Mouse (Mus musculus) olfactory bulb, adult 2 months (tissue): ENCODE measurements at regions not wholly inside any gene's neighbourhood (a gene's known extent, or its start where the extent isn't known, plus 50 kb on each side); places are given as distances from the start of the nearest gene placed in this dataset.

Experiments used
- H3K27ac ChIP-seq: fragments of 200-500 bp; 2 replicates; pipeline ENCODE4 v1.5.1; 2012; ENCODE audit warnings: low read depth, low read length; ENCODE audit not compliant: insufficient read depth
- H3K4me1 ChIP-seq: fragments of 200-500 bp; 2 replicates; pipeline ENCODE4 v1.6.1; 2012; ENCODE audit warnings: low read length; ENCODE audit not compliant: control insufficient read depth, insufficient read depth
- H3K4me3 ChIP-seq: fragments of 200-500 bp; 2 replicates; pipeline ENCODE4 v1.5.1; 2012; ENCODE audit warnings: mild to moderate bottlenecking, low read depth, low read length, moderate library complexity; ENCODE audit not compliant: insufficient read depth
- CTCF ChIP-seq: fragments of 200-500 bp; IDR thresholded peaks from 2 replicates; pipeline ENCODE4 v1.5.1; 2012; ENCODE audit warnings: low read depth, mild to moderate bottlenecking, low read length, moderate library complexity; ENCODE audit not compliant: insufficient read depth
- POLR2A ChIP-seq: fragments of 200-500 bp; IDR thresholded peaks from 2 replicates; pipeline ENCODE4 v1.6.1; 2012; ENCODE audit warnings: mild to moderate bottlenecking, low read depth, low read length, moderate library complexity; ENCODE audit not compliant: insufficient read depth
- WGBS: fragments of 180-500 bp; shearing (Covaris S2); methylation state at CpG from one replicate; pipeline ENCODE4 v1.1.7; 2018; 5-methylcytosine and 5-hydroxymethylcytosine counted together

- 63% methylated on average over 5 of the region's 5 CpGs for WGBS
- TF ChIP-seq POLR2A = no peak
- no peak for TF ChIP-seq CTCF
- Histone ChIP-seq H3K27ac (no peak overlapping the region), H3K4me3 (no peak overlapping the region), H3K4me1 (peaks cover 3% of the 10 kb centered on the region; the same call in 1 of the 2 replicates)
These were observed 68.1 kb upstream of the Zdhhc25 start for GRCm38 (mm10) chr15:88532008-88532407.

- H3K27ac ChIP-seq = no peak overlapping the region
- 61% methylated on average over 7 of the region's 7 CpGs for WGBS
- peaks cover 3% of the 10 kb centered on the region; the same call in 1 of the 2 replicates for H3K4me1 ChIP-seq
- H3K4me3 ChIP-seq = no peak overlapping the region
- TF ChIP-seq CTCF = no peak
- TF ChIP-seq POLR2A = no peak
These were observed 66.7 kb upstream of the Zdhhc25 start for GRCm38 (mm10) chr15:88533354-88533753.

GRCm38 (mm10) chr15:88535516-88535915, 64.6 kb upstream of the Zdhhc25 start:
- WGBS = 71% methylated on average over 2 of the region's 2 CpGs
- TF ChIP-seq POLR2A (no peak), CTCF (no peak)
- H3K27ac ChIP-seq = no peak overlapping the region
- H3K4me1 ChIP-seq = peaks cover 3% of the 10 kb centered on the region; the same call in 1 of the 2 replicates
- H3K4me3 ChIP-seq = no peak overlapping the region

GRCm38 (mm10) chr15:88537190-88537589, 62.9 kb upstream of the Zdhhc25 start:
- H3K4me1 ChIP-seq = peaks cover 3% of the 10 kb centered on the region; the same call in 1 of the 2 replicates
- WGBS = 20% methylated on average over 10 of the region's 10 CpGs
- H3K27ac ChIP-seq = no peak overlapping the region
- TF ChIP-seq POLR2A (no peak), CTCF (peak; percentile 68)
- H3K4me3 ChIP-seq = no peak overlapping the region

- 95% methylated on average over 2 of the region's 2 CpGs for WGBS
- peaks cover 2% of the 10 kb centered on the region; the same call in 1 of the 2 replicates for H3K4me1 ChIP-seq
- TF ChIP-seq POLR2A = no peak
- no peak for TF ChIP-seq CTCF
- no peak overlapping the region for H3K27ac ChIP-seq
- no peak overlapping the region for H3K4me3 ChIP-seq
These were observed 57.5 kb upstream of the Zdhhc25 start for GRCm38 (mm10) chr15:88542567-88542966.

GRCm38 (mm10) chr15:88544216-88544615, 55.9 kb upstream of the Zdhhc25 start:
- WGBS = 58% methylated on average over 5 of the region's 5 CpGs
- H3K4me3 ChIP-seq = no peak overlapping the region
- no peak overlapping the region for H3K27ac ChIP-seq
- peaks cover 10% of the 10 kb centered on the region for H3K4me1 ChIP-seq
- TF ChIP-seq POLR2A (no peak), CTCF (no peak)

GRCm38 (mm10) chr15:88548261-88548660, 51.8 kb upstream of the Zdhhc25 start:
- TF ChIP-seq CTCF (no peak), POLR2A (no peak)
- H3K4me1 ChIP-seq = peaks cover 7% of the 10 kb centered on the region
- 23% methylated on average over 6 of the region's 6 CpGs for WGBS
- H3K4me3 ChIP-seq = no peak overlapping the region
- no peak overlapping the region for H3K27ac ChIP-seq
